Mouse (Mus musculus) heart, postnatal 0 days (tissue): ENCODE data around the gene Kctd7.

Source experiments
- CTCF ChIP-seq: IDR thresholded peaks from 2 replicates; pipeline ENCODE4 v1.5.1; 2016; ENCODE audit warnings: antibody characterized with exemption, control low read depth, low read depth
- EP300 ChIP-seq: IDR thresholded peaks from 2 replicates; pipeline ENCODE4 v1.6.1; 2016; ENCODE audit warnings: antibody characterized with exemption, low read depth

DNA sequence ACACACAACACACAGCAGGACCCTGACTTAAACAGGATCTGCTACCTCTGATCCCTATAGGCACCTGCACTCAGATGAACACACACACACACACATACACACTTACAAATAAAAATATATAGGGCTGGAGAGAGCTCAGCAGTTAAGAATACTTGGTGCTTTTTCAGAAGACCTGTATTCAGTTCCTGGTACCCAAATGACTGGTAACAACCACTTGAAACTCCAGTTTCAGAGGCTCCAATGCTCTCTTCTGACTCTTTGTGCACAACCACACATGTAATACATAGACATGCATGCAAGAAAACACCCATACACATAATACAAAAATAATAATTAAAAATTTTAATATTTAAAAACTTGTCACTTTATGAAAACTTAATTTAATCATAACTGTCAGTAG is 32.0 kb upstream of the Kctd7 start:
- TF ChIP-seq EP300 (no peak), CTCF (no peak)
